In genomic region chr2:126951085-126951484, GRCm38 (mm10) we compare ENCODE assay signal across 12 mouse cellular contexts. TPM values are rescaled to one million over a fixed set of nuclear protein-coding genes. Genes with fewer than 3 reads are reported as not detected.
A peak's percentile ranks its signal among the peaks of the same experiment; 100 is the strongest.
DNase-seq lines count a peak whose midpoint lies in the region; ATAC-seq lines count a peak whose summit lies in the region.
"Had no signal": no experiment of that assay in that cellular context is flagged by ENCODE, and none has a peak within 500 bp of the region (broad histone marks: within the 10 kb centered on the region; RNA-seq: fewer than 3 reads in every experiment).

No protein-coding gene starts in this region.

- DNase-seq in kidney, adult 18-20 months, result peak; percentile 78
- DNase-seq in adrenal gland, adult 8-10 months, result peak; percentile 55
- DNase-seq in kidney, postnatal 25 days, result peak; percentile 87 to 93
- no peak for DNase-seq in spleen, postnatal 14 days (ENCODE audit: low spot score in 2 of 2)
- no peak for DNase-seq in urinary bladder, postnatal 4 days (ENCODE audit: low spot score in 2 of 2)
- no peak for DNase-seq in hindbrain, embryonic 11.5 days (ENCODE audit: low spot score)
- DNase-seq: cerebellum, adult 11 months; forebrain, postnatal 0 days; lung, postnatal 4 days had no signal

- H3K4me1 ChIP-seq in kidney, embryonic 16.5 days (ENCODE audit: insufficient read depth, low read length), result no peaks in the 10 kb centered on the region
- peaks cover 14% of the 10 kb centered on the region for H3K4me1 ChIP-seq in heart, embryonic 13.5 days
- no peaks in the 10 kb centered on the region for H3K4me1 ChIP-seq in hindbrain, embryonic 11.5 days (replicated peaks; ENCODE audit: control insufficient read depth, insufficient read depth, low read length)
- H3K4me1 ChIP-seq: embryonic facial prominence, embryonic 12.5 days had no signal

- no peak overlapping the region for H3K4me3 ChIP-seq in kidney, embryonic 16.5 days (ENCODE audit: low read length)
- H3K4me3 ChIP-seq in heart, embryonic 13.5 days, result no peak overlapping the region
- no peak overlapping the region for H3K4me3 ChIP-seq in hindbrain, embryonic 11.5 days (ENCODE audit: low read depth, low read length)
- H3K4me3 ChIP-seq: embryonic facial prominence, embryonic 12.5 days had no signal

- H3K36me3 ChIP-seq in kidney, embryonic 16.5 days (ENCODE audit: insufficient read depth, low read length), result no peaks in the 10 kb centered on the region
- no peaks in the 10 kb centered on the region for H3K36me3 ChIP-seq in heart, embryonic 13.5 days
- no peaks in the 10 kb centered on the region for H3K36me3 ChIP-seq in hindbrain, embryonic 11.5 days (ENCODE audit: control insufficient read depth, insufficient read depth, low read length)
- H3K36me3 ChIP-seq: embryonic facial prominence, embryonic 12.5 days had no signal

- H3K9me3 ChIP-seq in kidney, embryonic 16.5 days (ENCODE audit: low read length), result no peaks in the 10 kb centered on the region; the same call in 1 of the 2 replicates
- H3K9me3 ChIP-seq in heart, embryonic 13.5 days, result no peaks in the 10 kb centered on the region
- no peaks in the 10 kb centered on the region for H3K9me3 ChIP-seq in hindbrain, embryonic 11.5 days (ENCODE audit: control insufficient read depth, low read length)
- H3K9me3 ChIP-seq: embryonic facial prominence, embryonic 12.5 days had no signal

- no peaks in the 10 kb centered on the region for H3K27me3 ChIP-seq in kidney, embryonic 16.5 days (ENCODE audit: insufficient read depth, low read length)
- H3K27me3 ChIP-seq in heart, embryonic 13.5 days (replicated peaks), result no peaks in the 10 kb centered on the region
- no peaks in the 10 kb centered on the region for H3K27me3 ChIP-seq in hindbrain, embryonic 11.5 days (ENCODE audit: control insufficient read depth, insufficient read depth, low read length)
- H3K27me3 ChIP-seq: embryonic facial prominence, embryonic 12.5 days had no signal

- H3K27ac ChIP-seq in kidney, embryonic 16.5 days (ENCODE audit: low read length), result no peak overlapping the region
- H3K27ac ChIP-seq in heart, embryonic 13.5 days (replicated peaks), result peak overlapping the region; percentile 60
- no peak overlapping the region for H3K27ac ChIP-seq in hindbrain, embryonic 11.5 days (ENCODE audit: low read depth, low read length)
- H3K27ac ChIP-seq: embryonic facial prominence, embryonic 12.5 days had no signal

- H3K9ac ChIP-seq in kidney, embryonic 16.5 days (replicated peaks; ENCODE audit: low read length), result no peak overlapping the region
- H3K9ac ChIP-seq in heart, embryonic 13.5 days, result no peak overlapping the region
- no peak overlapping the region for H3K9ac ChIP-seq in hindbrain, embryonic 11.5 days (ENCODE audit: low read depth, low read length)
- H3K9ac ChIP-seq: embryonic facial prominence, embryonic 12.5 days; forebrain, postnatal 0 days had no signal

- no peak for ATAC-seq in kidney, embryonic 16.5 days (ENCODE audit: low FRiP score, low TSS enrichment)
- ATAC-seq in heart, embryonic 13.5 days (ENCODE audit: extremely low read depth, insufficient number of reproducible peaks, low FRiP score, low TSS enrichment), result no peak
- no peak for ATAC-seq in hindbrain, embryonic 11.5 days (ENCODE audit: low FRiP score)
- ATAC-seq: forebrain, postnatal 0 days had no signal

- no peak overlapping the region for H3K4me2 ChIP-seq in kidney, embryonic 16.5 days (replicated peaks; ENCODE audit: low read depth, low read length)
- no peak overlapping the region for H3K4me2 ChIP-seq in heart, embryonic 13.5 days
- no peak overlapping the region for H3K4me2 ChIP-seq in hindbrain, embryonic 11.5 days (replicated peaks; ENCODE audit: low read depth, low read length)
- H3K4me2 ChIP-seq: embryonic facial prominence, embryonic 12.5 days had no signal

- 55% methylated on average over 7 of the region's 7 CpGs for WGBS in kidney, embryonic 16.5 days
- 33% methylated on average over 7 of the region's 7 CpGs for WGBS in heart, embryonic 13.5 days
- 81% methylated on average over 7 of the region's 7 CpGs for WGBS in hindbrain, embryonic 11.5 days

RNA-seq across cellular contexts. Expression of gene Sppl2a, which starts 18.1 kb away (rescaled TPM):
- polyA plus RNA-seq in kidney, embryonic 16.5 days (2015; fragmentation: Nextera tagmentation; extraction: Ambion mirVana), result 41.3 and 43.3 TPM in 2 replicates
- total RNA-seq in adrenal gland, adult 8-10 months (2022), result 10 to 100 TPM; 83.8 to 96.5 (median 89.4) TPM
- polyA plus RNA-seq in heart, embryonic 13.5 days (2015; fragmentation: Nextera tagmentation; extraction: Ambion mirVana), result 27.4 and 30.0 TPM in 2 replicates
- polyA plus RNA-seq in hindbrain, embryonic 11.5 days (2014; fragmentation: Nextera tagmentation; extraction: Ambion mirVana), result 34.7 and 35.5 TPM in 2 replicates

RNA-seq across cellular contexts. Expression of gene Ap4e1, which starts 57.4 kb away (rescaled TPM):
- polyA plus RNA-seq in kidney, embryonic 16.5 days (2015; fragmentation: Nextera tagmentation; extraction: Ambion mirVana), result 10.0 and 11.6 TPM in 2 replicates
- 10 to 100 TPM in 3 of 4 experiments, 1 to 10 TPM in 1; 9.4 to 15.7 (median 12.3) TPM for total RNA-seq in adrenal gland, adult 8-10 months (2022)
- 7.6 and 8.2 TPM in 2 replicates for polyA plus RNA-seq in heart, embryonic 13.5 days (2015; fragmentation: Nextera tagmentation; extraction: Ambion mirVana)
- 11.1 and 11.3 TPM in 2 replicates for polyA plus RNA-seq in hindbrain, embryonic 11.5 days (2014; fragmentation: Nextera tagmentation; extraction: Ambion mirVana)

Comparison
In these comparisons a context has a peak if more than half of its experiments do, and no peak if none do; other contexts are left out.
1. DNase-seq: peak in kidney, adult 18-20 months (single experiment), adrenal gland, adult 8-10 months (single experiment) and kidney, postnatal 25 days (2 of 2); none in spleen, postnatal 14 days (0 of 2), urinary bladder, postnatal 4 days (0 of 2) and hindbrain, embryonic 11.5 days (single experiment).